Mouse (Mus musculus) forelimb bud, embryonic 11.5 days (tissue): Measurements from ENCODE around the gene Wfdc15b.
"Not testable (repeated sequence)": the region's sequence is repeated elsewhere in the genome, so short reads cannot be mapped to it uniquely, and the experiment has no call there.

Source experiments
- DNase-seq: peaks from one replicate; pipeline ENCODE4 v3.0.0-alpha.2; 2012; ENCODE audit warnings: low read depth, low spot score

The Wfdc15b gene

DNA sequence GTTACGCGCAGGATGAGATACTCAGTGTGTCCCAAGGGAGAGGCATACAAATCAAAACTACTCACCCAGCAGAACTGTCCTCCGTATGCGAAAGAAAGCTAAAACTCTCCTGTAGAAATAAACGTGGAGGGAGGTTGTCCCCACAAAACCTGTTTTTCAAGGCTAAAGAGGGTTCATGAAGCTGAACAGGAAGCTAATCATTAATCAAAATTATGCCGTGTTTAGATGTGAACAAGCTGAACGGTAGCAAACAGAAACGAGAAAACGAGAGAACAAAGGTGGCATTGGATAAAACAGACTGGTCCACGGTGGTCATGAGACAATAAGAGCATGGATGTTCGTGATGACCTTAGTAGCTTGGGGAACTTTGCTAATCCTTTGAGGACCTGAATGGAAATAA is at the start of gene Wfdc15b:
TSS of gene Wfdc15b (minus strand) at position 139 of the 400 bp plus-strand sequence.
- no peak for DNase-seq

- not testable (repeated sequence) for DNase-seq
Observed at GRCm38 (mm10) chr2:164256540-164256939, 35.1 kb upstream of the Wfdc15b start, which contains the start of gene Svs3b. Gene Svs3b, minus strand, starts transcription at chr2:164256640.

GRCm38 (mm10) chr2:164238366-164238765 is 16.9 kb upstream of the Wfdc15b start, which contains the start of gene Svs2:
Gene Svs2, minus strand, starts transcription at chr2:164238466.
- DNase-seq: no peak

GRCm38 (mm10) chr2:164232671-164233070 is 11.2 kb upstream of the Wfdc15b start:
- DNase-seq: no peak

GRCm38 (mm10) chr2:164228361-164229070 is 7.1 kb upstream of the Wfdc15b start:
- no peak for DNase-seq

DNA sequence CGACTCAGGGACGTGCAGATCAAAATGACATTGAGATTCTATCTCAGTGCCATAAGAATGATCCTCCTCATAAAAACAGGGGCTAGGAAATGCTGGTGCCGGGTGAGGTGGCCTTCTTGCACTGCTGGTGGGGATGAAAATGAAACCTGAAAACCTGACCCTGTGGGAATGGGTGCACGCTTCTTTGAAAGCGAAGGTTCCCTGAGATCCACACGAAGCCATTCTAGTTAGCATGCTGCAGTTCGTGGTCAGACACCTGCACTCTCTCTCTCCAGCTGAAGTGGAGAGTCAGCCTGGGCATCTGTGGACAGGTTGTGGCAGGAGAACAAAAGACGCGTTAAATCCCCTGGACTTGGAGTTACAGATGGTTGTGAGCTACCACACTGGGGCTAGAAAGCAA is 2.2 kb downstream of the Wfdc15b start:
- DNase-seq: no peak

GRCm38 (mm10) chr2:164212711-164213110 is 8.7 kb downstream of the Wfdc15b start:
- no peak for DNase-seq

GRCm38 (mm10) chr2:164210892-164211291 is 10.6 kb downstream of the Wfdc15b start:
- no peak for DNase-seq

DNA sequence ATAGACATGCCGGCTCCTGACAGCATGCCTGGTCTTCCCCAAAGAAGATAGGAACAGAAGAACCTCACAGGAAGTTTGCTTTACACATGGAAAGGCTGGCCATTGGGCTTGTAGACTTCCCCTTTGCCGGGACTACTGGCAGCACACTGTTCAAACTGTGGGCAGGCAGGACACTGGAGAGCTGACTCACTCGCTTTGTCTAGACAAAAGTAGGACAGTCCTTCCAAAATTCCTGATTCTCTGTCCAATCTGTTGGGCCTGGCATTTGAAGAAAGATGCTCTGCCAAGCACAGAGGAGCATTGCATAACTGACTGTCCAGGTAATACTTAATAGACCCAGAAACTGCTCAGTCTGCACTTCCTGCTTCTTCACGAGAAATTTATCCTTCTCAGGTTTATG is 14.8 kb downstream of the Wfdc15b start:
- no peak for DNase-seq

DNA sequence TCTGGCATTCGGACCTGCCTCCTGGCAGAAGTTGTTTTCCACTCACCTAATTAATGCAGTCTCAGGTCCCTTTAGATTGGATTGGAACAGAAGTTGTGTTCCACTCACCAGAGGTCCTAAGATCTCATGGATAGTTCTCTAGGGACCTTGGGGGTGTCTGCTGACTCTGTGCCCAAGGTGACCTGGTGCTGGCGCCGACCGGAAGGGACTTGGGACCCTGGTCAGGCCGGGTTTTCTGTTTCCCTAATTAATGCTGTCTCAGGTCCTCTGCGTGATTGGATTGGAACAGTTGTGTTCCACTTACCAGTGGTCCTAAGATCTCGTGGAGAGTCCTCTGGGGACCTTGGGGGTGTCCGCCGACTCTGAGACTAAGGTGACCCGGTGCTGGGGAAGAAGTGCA is 15.4 kb downstream of the Wfdc15b start:
- not testable (repeated sequence) for DNase-seq

DNA sequence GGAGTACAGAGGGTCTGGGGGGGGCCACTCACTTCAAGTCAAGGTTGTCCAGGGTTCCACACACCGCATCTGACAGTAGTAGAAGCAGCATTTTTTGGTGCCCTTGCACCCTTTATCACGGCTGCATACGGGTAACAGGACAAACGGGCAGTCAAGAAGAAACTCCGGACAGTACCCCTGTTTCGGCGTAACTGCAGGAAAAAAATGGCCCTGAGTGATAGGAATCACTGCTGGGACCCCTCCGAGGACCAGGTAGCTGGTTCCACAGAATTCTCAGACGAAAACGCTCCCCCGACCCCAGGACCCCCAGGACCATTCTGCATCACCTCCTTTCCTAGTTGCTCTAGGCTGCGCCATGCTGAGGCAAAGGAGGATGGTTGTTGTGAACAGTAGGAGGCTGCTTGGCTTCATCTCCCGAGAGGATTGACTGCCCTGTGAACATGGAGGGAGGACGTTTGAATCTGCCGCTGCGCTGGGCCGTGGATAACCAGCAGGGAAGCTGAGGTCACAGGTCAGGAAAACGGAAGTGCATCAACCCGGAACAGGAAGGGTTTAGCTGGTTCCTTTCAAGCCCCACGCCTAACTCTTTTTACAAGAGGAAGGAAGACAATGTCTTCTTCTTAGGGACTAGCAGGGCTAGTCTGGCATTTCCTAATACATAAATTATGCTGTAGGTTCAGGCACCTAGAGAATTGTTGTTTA is 21.7 kb downstream of the Wfdc15b start, which contains the start of gene Wfdc15a:
TSS of gene Wfdc15a (minus strand) at position 505 of the 702 bp plus-strand sequence.
- DNase-seq: no peak

DNA sequence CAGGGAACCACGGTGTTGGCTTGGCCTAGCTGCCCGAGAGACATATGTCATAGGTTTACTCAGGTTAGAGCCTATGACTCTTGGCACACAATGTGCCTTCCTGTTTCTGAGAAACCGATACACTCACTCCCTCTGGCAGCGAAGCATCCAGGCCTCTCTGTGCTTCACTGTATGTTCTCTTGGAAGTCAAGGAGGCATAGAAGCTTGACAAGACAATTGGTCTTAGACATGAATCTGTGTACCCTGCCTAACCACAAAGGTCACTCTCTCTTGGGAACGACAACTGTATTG is 24.8 kb downstream of the Wfdc15b start:
- DNase-seq: no peak

DNA sequence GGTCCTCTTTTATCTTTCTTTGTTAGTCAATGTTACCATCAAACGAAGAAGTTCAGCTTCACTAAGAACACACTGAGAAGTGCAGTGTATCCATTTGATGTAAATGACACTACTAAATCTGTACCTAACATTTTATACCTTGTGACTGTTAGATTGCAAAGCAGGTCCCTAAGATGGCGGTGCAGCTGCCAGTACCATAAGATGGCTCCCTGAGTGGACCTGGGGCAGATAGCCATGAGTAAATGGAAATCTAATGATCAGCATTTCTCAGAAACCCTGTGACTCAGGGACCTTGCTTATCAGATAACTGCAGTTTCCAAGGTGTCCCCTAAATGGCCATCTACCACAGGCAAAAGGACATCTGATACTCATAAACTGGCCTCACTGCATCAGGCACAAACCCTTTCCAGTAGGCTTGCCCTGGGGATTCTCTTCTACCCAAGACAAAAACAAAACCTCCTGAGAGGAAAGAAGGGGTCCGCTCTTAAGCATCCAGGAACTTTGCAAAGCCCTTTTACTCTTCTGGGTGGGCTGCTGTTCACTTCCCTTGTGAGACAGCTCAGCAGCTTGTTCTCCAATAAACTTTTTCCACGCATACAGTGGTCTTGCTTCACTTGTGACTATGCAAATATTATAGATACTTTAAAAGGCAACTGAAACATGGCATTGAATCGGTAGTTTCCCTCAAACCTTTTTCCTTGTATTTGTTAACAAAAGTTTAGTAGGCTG is 25.3 kb downstream of the Wfdc15b start:
- DNase-seq: no peak

DNA sequence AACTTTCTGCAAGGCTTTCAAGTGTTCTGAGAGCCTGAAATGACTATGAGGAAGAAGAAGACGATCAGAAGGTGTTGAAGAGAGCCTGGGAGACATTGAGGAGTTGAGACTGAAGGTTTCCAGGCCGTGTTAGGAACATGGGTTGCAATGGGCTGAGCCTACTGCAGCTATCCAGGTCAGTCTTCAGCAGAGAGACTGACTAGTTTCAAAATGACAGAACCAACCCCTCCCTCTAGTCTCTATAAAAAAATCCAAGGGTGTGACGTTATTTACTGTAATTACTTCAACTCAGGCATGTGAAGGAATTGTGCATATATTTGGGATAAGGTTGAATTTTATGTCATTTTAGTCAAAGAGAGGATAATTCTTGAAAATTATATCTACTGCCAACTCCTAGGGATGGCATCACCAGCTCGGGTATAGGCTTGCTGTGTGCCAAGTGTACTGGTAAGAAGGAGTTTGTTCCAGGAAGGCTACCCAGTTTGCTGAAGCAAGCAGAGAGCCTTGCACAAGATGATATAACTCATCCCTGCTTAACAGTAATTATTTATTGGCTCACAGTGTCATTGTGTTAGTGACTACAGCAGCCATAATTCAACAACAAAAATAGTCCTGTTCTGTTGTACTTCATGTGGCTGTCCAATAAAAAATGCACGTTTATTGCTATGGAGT is 26.4 kb downstream of the Wfdc15b start:
- no peak for DNase-seq

- no peak for DNase-seq
Observed at GRCm38 (mm10) chr2:164192279-164192678, 29.2 kb downstream of the Wfdc15b start.

DNA sequence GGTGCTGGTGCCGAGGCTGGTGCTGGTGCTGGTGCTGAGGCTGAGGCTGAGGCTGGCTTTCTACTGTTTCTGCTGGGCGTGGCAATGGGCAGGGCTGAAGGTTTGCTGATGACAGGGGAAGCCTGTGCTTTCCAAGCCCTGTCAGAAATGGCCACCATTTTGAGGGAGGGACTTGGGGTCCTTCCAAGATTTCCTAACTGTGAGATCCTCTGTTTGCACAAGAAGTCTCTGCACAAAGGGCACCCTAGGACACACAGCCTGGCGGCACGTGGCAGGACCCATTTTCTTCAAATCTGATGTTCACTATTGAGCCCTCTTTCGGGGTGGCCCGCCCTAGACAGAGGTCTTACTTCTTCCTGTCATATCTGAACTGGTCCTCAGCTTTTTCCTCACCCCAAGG is 30.9 kb downstream of the Wfdc15b start, which contains the start of gene Wfdc12:
TSS of gene Wfdc12 (minus strand) at position 33 of the 400 bp plus-strand sequence.
- no peak for DNase-seq

DNA sequence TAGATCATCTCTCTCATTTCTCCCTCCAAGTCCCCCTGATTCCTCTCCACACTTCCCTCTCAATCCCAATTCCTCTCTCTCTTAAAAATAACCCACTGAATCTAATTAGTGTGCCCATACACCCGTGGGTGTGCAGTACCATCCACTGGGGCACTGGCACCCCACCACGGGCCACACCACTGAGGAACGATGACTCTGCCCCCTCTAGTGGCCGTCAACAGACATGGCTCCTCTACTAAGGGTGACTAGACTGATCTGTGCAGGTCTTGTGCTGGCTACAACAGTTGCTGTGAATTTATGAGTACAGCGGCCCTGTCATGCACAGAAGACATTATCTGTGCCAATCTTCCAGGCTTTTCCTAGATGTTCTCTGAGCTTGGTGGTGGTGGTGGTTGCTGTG is 32.7 kb downstream of the Wfdc15b start:
- DNase-seq: no peak

DNA sequence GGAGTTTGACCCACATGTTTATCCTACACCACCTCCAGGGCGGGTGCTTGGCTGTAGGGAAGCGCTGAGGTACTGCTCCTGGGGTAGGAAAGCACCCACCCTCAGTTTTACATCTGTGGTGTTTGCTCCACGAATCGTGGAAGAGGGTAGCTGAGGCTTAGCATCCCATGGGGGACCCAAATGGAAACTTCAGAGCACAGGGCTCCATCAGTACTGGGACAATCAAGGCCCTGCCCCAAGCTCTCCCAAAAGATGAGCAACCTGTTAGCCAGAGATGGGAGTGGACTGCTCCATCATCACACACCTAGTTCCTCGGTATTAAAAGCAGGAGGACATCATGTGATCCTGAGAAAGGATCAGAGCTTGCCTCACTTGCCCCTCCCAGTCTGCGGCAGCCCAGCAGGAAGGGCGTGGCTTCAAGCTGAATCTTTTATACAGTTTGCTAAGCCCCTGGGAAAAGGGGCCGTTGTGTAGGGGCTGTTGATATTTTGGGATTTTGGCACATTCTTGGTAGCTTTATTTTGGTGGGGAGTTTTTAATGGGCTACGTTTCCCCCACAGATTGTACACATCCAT is 37.2 kb downstream of the Wfdc15b start:
- DNase-seq: no peak

GRCm38 (mm10) chr2:164183340-164183739 is 38.1 kb downstream of the Wfdc15b start:
- DNase-seq: no peak

- no peak for DNase-seq
Observed at GRCm38 (mm10) chr2:164182692-164183255, 38.7 kb downstream of the Wfdc15b start, which contains the start of gene Wfdc5. Gene Wfdc5, minus strand, starts transcription at chr2:164182742.

- no peak for DNase-seq
Observed at GRCm38 (mm10) chr2:164180770-164181169, 40.7 kb downstream of the Wfdc15b start.
